Mouse (Mus musculus): ENCODE results near the gene Rho. TPM values are rescaled to one million over a fixed set of nuclear protein-coding genes. Genes with fewer than 3 reads are reported as not detected.

Gene Rho
- polyA plus RNA-seq, 1 experiment: 1.2 TPM

DNA sequence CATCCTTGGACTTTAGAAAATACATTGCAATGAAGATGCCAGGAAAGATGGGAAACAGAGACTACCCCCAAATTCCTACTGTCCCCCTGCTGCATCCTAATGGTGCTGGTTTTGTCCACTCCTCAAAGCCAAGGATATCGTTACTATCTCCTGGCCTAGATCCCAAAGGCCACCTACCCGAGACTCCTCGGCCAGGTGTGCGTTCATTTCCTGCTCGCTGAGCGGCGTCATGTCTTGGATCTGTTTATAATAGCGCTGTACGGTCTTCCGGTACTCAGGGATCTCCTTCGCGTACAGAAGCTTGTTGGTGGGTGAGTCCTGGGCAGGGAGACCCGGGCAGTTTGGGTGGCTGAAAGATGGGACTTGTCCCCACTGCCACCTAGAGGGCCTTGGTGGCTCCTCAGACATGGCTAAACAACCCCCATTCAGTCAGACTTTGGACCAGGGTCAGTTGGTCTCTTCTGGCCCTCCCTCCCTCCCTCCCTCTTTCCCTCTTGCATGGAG is 24.9 kb downstream of the Rho start:
- no peak for DNase-seq (ENCODE audit: low read depth)

- DNase-seq (ENCODE audit: low read depth): no peak
Measured at GRCm38 (mm10) chr6:115956922-115957601, 25.5 kb downstream of the Rho start.

DNA sequence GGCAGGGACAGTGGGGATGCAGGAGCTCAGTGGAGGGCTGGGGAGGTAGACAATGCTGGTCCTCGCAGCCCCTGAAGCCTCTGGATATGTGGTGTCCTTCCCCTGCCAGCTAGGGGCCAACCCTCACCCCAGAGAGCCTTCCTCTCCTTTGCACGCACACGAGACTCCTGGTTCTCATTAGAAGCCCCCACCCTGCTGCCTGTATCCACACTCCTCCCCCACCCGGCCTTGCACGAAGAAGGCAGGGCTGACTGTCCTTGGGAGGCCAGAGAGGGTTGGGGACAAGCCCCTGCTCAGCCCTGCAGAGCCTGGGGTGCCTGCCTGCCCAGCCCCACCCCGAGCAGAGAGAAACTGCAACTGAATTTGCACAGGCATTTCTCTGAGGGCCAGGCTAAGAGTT is 26.1 kb downstream of the Rho start:
- no peak for DNase-seq (ENCODE audit: low read depth)

- no peak for DNase-seq (ENCODE audit: low read depth)
Measured at GRCm38 (mm10) chr6:115958445-115958844, 26.9 kb downstream of the Rho start.

DNA sequence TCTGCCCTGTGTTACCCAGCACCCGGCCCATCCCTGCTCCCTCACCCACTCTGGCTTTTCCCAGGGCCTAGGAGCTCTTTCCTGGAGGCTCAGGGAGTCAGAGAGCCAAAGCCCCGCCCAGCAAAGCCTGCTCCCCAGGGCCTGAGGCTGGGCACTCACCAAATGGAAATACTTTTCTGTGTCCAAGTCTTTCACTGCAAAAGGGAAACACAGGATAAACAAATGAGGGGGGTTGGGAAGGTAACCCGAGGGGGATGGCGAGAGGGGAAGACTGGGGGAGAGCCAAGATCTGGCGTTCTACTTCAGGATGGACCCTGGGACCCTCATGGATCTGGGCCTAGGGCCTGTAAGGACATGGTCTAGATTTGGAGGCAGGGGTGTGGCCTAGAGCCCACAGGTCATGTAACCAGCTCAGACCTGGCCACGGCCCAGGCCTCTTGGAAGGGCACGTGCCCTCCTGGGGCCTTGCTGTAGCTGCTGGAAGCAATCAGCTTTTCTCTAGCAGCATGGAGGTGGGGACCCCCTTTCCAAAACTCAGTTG is 27.7 kb downstream of the Rho start:
- no peak for DNase-seq (ENCODE audit: low read depth)

- DNase-seq (ENCODE audit: low read depth): no peak
Measured at GRCm38 (mm10) chr6:115960322-115960721, 28.8 kb downstream of the Rho start.

GRCm38 (mm10) chr6:115961743-115962142 is 30.2 kb downstream of the Rho start:
- DNase-seq (ENCODE audit: low read depth): no peak

- DNase-seq (ENCODE audit: low read depth): no peak
Measured at GRCm38 (mm10) chr6:115962439-115963085, 31.0 kb downstream of the Rho start.

- no peak for DNase-seq (ENCODE audit: low read depth)
Measured at GRCm38 (mm10) chr6:115963656-115964055, 32.1 kb downstream of the Rho start.

DNA sequence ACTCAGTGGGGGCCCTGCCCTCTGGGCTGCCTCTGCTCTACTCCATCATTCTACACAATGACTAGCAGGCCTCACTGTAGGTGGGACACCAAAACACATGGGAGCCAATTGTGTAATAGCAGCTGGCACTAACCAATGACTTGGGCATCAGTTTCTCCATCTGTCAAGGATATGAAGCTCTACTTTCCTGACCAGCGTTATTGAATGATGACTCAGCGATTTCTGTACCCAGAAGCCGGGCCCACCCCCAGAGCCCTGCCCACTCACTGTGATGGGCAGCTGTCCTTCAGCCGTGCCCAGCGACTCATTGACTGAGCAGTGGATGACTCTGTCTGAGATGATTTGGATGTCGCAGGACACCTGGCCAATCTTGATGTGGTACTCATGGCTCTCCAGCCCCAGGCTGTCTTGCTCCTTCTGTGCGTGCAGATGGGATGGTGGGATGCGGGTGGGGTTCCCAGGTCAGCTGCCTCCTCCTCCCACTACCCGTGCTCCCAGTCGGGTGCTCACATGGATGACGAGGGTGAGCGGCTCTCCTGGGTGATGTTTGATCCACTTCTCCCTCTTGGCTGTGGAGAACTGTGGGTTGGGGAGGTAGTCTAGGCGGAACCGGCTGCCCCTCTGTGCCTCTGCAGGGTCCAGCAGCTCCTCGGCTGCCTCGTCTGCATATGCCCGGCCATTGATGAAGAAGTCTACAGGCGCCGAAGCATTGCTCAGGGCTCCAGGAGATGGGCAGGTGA is 34.8 kb downstream of the Rho start:
- no peak for DNase-seq (ENCODE audit: low read depth)

GRCm38 (mm10) chr6:115967291-115967880 is 35.8 kb downstream of the Rho start:
- no peak for DNase-seq (ENCODE audit: low read depth)

- no peak for DNase-seq (ENCODE audit: low read depth)
Measured at GRCm38 (mm10) chr6:115968086-115968485, 36.5 kb downstream of the Rho start.

DNA sequence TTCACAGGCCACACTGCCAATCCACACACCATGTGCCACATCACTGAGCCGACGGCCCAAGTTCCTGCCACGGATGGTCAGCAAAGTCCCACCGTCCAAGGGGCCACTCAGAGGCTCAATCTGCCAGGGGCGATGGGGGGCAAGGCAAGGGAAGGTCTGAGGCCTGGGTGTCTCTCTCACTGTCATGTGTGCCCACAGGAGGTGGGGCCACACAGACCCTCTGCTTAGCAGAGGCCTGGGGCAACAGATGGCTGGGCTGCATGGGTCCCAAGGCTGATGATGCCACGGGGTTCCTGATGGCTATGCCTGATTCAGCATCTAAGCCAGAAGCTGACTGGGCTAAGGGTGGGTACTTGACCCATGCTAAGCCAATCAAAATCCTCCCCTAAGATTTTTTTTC is 37.2 kb downstream of the Rho start:
- DNase-seq (ENCODE audit: low read depth): no peak

DNA sequence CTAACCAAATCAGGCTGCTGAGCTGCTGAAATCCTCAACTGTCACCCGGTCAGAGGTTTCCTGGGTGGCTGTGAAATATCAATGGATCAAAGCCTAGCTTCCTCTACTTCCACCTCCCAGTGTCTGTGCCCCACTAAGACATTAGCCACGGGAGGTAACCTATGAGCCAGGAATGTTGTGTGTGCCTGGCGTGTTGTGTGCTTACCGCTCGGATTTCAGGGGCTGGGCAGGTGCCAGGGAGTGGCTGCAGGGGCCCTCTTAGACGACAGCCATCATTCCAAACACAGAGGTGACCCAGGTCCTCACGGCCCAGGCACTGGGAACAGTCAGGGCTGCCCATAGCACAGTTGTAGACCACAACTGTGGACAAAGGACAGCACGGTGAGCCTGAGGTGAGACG is 37.6 kb downstream of the Rho start:
- no peak for DNase-seq (ENCODE audit: low read depth)

DNA sequence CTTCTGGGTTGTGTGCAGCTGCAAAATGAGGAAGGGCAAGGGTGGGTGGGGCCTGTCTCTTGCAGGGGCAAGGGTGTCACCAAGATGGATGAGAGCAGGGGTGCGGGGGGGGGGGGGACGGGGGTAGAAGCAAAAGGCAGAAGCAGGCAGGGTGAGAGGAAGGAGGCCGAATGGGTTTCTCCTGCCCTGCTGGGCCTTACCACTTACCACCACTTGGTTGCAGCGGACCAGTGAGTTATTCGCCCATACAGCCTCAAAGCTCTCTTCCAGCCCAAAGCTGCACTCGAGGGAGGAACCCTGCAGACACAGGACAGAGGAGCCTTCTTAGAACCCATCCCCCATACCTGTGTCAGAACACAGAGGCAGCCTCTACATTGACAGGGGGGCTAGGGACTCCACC is 38.4 kb downstream of the Rho start:
- DNase-seq (ENCODE audit: low read depth): no peak

GRCm38 (mm10) chr6:115971273-115972060 is 39.9 kb downstream of the Rho start:
- no peak for DNase-seq (ENCODE audit: low read depth)

GRCm38 (mm10) chr6:115972083-115972764 is 40.7 kb downstream of the Rho start:
- DNase-seq (ENCODE audit: low read depth): no peak

DNA sequence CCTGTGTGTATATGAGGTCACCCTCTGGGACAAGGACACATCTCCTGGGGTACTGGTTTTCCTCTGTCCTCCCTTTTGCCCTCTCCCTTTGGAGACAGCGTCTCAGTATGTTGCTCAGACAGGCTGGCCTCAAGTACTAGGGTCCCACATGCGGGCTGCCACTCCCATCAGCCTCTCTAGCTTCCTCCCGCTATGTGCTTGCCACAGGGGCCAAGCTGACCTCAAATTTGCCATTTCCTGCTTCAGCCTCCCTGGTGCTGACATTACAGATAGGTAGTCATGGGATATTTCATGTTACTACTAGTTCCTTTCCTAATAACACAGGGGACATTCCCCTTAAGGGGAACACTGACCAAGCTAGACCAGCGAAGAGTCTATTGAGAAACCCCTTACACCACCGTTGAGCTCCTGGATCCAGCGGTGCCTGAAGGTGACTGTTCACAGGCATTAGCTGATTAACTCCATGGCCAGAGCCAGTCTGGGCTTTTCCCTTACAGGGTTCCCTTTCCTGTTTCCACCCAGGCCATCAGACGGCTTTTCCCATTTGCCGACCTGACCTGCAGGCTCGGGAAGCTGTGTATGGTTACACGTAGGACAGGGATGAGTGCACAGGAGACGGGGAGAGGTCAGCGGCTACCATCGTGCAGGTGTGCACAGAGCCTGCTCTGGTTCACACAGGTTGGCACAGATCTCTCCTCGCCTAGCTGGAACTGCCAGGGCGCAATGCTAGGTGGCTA is 41.8 kb downstream of the Rho start:
- DNase-seq (ENCODE audit: low read depth): no peak

DNA sequence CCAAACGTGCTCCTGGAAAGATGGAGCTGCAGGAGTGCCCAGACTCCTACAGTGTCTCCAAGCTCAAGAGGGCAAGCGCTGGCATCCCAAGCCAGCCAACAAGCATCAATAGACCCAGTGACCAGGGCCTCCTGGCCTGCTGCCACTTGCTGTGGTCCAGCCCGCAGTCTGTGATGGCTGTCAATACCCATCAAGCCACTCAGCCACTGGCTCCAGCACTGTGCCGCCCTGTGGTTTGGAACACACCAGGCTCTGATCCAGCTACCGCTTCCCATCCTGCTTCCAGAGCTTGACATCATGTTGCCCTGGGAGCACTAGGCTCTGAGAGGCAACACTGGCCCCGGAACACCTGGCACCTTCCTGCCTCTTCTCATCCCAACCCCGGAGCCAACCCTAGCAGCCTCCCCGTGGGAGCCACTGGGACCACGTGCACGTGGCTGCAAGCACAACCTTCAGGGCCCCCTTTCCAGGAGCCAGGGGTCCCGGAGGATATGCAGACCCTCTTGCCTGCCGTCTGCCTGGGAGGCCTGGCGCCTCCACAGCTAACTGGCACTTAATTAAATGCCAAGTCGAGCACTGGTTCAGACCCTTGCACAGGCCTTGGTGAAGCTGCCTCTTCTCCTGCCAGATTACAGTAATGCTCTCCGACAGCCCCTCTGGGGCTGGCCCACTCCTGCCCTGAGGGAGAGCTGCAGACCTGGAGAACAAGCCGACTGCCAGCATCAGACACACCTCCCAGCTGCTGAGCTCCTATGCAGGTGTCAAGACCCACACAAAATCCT is 42.5 kb downstream of the Rho start:
- DNase-seq (ENCODE audit: low read depth): no peak

Measured in gonadal fat pad, adult 2 months (tissue).